ENCODE assay signal across 8 mouse cellular contexts in genomic region chr14:26969856-26970407, GRCm38 (mm10). TPM values are rescaled to one million over a fixed set of nuclear protein-coding genes. Genes with fewer than 3 reads are reported as not detected.
DNase-seq lines count a peak whose midpoint lies in the region; ATAC-seq and TF ChIP-seq lines count a peak whose summit lies in the region.

No protein-coding gene starts in this region.

- peak overlapping the region; percentile 90 for H3K9ac ChIP-seq in heart, adult 2 months (ENCODE audit: low read depth, low read length)
- H3K9ac ChIP-seq in hindbrain, embryonic 14.5 days: peak overlapping the region; percentile 89

- DNase-seq in heart, adult 2 months: no peak
- no peak for DNase-seq in heart, postnatal 25 days (ENCODE audit: low spot score)
- DNase-seq in brain, adult 2 months (ENCODE audit: low read depth, low spot score): peak; percentile 89
- DNase-seq in hindbrain, embryonic 14.5 days (ENCODE audit: low spot score): peak; percentile 70
- DNase-seq in left cerebral cortex, postnatal 25 days (ENCODE audit: low spot score in 2 of 2): peak; percentile 73 to 76
- peak; percentile 77 for DNase-seq in mesoderm, embryonic 11.5 days (ENCODE audit: low read depth, low spot score)
- DNase-seq in spleen, postnatal 36 days (ENCODE audit: low spot score in 2 of 2): peak; percentile 46 to 54

- peaks cover 11% of the 10 kb centered on the region for H3K79me2 ChIP-seq in heart, adult 2 months (replicated peaks; ENCODE audit: control insufficient read depth, insufficient read depth, low read length)

- intact Hi-C loops in heart, adult 2 months (cut with DNase I): loop anchor here (10.0 kb wide), 1 partner anchor 455 kb away; the partner anchor contains the start of gene Fam208a
- intact Hi-C loops in heart, postnatal 25 days (cut with DNase I): loop anchor here (10.0 kb wide), 1 partner anchor 305 kb away; the partner anchor contains the start of gene Pde12
- intact Hi-C loops in left cerebral cortex, postnatal 25 days (cut with DNase I): loop anchor here (5.0 kb wide), 1 partner anchor 303 kb away; the partner anchor contains the start of gene Pde12

- no peaks in the 10 kb centered on the region for H3K9me3 ChIP-seq in erythroblast, embryonic 14.5 days (ENCODE audit: control insufficient read depth, low read length)
- H3K9me3 ChIP-seq in hindbrain, embryonic 14.5 days (ENCODE audit: control insufficient read depth, low read length): no peaks in the 10 kb centered on the region

- H3K27ac ChIP-seq in heart, adult 2 months: peak overlapping the region; percentile 84
- H3K27ac ChIP-seq in hindbrain, embryonic 14.5 days: peak overlapping the region; percentile 93

- WGBS in heart, adult 2 months: under 1% methylated on average over 62 of the region's 62 CpGs
- 0% methylated on average over 61 of the region's 62 CpGs for WGBS in hindbrain, embryonic 14.5 days

- no peak for TF ChIP-seq EP300 in heart, adult 2 months (IDR thresholded peaks at IDR 0.05; ENCODE audit: insufficient read depth, low read depth, low read length)

- TF ChIP-seq POLR2A in heart, adult 2 months (IDR thresholded peaks at IDR 0.05; ENCODE audit: insufficient read depth, low read depth, low read length): no peak

- H3K4me1 ChIP-seq in heart, adult 2 months (ENCODE audit: control insufficient read depth, insufficient read depth, low read length): peaks cover 1% of the 10 kb centered on the region; the same call in 1 of the 2 replicates
- peaks cover 19% of the 10 kb centered on the region for H3K4me1 ChIP-seq in erythroblast, embryonic 14.5 days (ENCODE audit: control insufficient read depth)
- peaks cover 18% of the 10 kb centered on the region for H3K4me1 ChIP-seq in hindbrain, embryonic 14.5 days (replicated peaks; ENCODE audit: control insufficient read depth, insufficient read depth, low read length)

- peak; percentile 86 for ATAC-seq in hindbrain, embryonic 14.5 days (ENCODE audit: low FRiP score)

- peak; percentile 51 for TF ChIP-seq CTCF in heart, adult 2 months (IDR thresholded peaks at IDR 0.05)

- H3K4me2 ChIP-seq in hindbrain, embryonic 14.5 days (replicated peaks): peak overlapping the region; percentile 60

- H3K4me3 ChIP-seq in heart, adult 2 months: peak overlapping the region; percentile 57
- H3K4me3 ChIP-seq in erythroblast, embryonic 14.5 days (replicated peaks): peak overlapping the region; percentile 80
- H3K4me3 ChIP-seq in hindbrain, embryonic 14.5 days (replicated peaks; ENCODE audit: low read length): peak overlapping the region; percentile 92

- peaks cover 3% of the 10 kb centered on the region for H3K36me3 ChIP-seq in heart, adult 2 months (ENCODE audit: control insufficient read depth, insufficient read depth, low read length)
- H3K36me3 ChIP-seq in erythroblast, embryonic 14.5 days (ENCODE audit: control insufficient read depth): no peaks in the 10 kb centered on the region
- H3K36me3 ChIP-seq in hindbrain, embryonic 14.5 days (replicated peaks; ENCODE audit: control insufficient read depth, insufficient read depth): no peaks in the 10 kb centered on the region

- H3K27me3 ChIP-seq in heart, adult 2 months (ENCODE audit: control insufficient read depth, insufficient read depth, low read length): no peaks in the 10 kb centered on the region
- peaks cover 46% of the 10 kb centered on the region for H3K27me3 ChIP-seq in erythroblast, embryonic 14.5 days (ENCODE audit: control insufficient read depth)
- no peaks in the 10 kb centered on the region for H3K27me3 ChIP-seq in hindbrain, embryonic 14.5 days (ENCODE audit: control insufficient read depth, insufficient read depth, low read length)

RNA-seq across cellular contexts. Expression of gene Appl1, which starts 1.1 kb away (rescaled TPM):
- 10 to 100 TPM; 18.9 to 19.5 TPM for total RNA-seq in heart, adult 2 months (2021)
- 3.6 and 11.2 TPM in 2 replicates for polyA plus RNA-seq in heart, adult 2 months (2012; rRNA removed)
- total RNA-seq in heart, postnatal 25 days (2021): 10 to 100 TPM; 18.4 to 19.4 TPM
- polyA plus RNA-seq in erythroblast, embryonic 14.5 days (2012): 0.01 TPM in 2 replicates
- 69.9 and 70.5 TPM in 2 replicates for polyA plus RNA-seq in hindbrain, embryonic 14.5 days (2014; fragmentation: Nextera tagmentation; extraction: Ambion mirVana)
- total RNA-seq in left cerebral cortex, postnatal 25 days (2021): 10 to 100 TPM; 66.4 to 67.8 TPM

RNA-seq across cellular contexts. Expression of gene Hesx1, which starts 24.3 kb away (rescaled TPM):
- not detected for total RNA-seq in heart, adult 2 months (2021)
- not detected in 2 replicates for polyA plus RNA-seq in heart, adult 2 months (2012; rRNA removed)
- total RNA-seq in heart, postnatal 25 days (2021): not detected
- polyA plus RNA-seq in erythroblast, embryonic 14.5 days (2012): 0.46 and 0.77 TPM in 2 replicates
- polyA plus RNA-seq in hindbrain, embryonic 14.5 days (2014; fragmentation: Nextera tagmentation; extraction: Ambion mirVana): 0.20 TPM in 1 of 2 replicates, not detected in the other
- total RNA-seq in left cerebral cortex, postnatal 25 days (2021): not detected

Comparison
In these comparisons a context has a peak if more than half of its experiments do, and no peak if none do; other contexts are left out.
1. DNase-seq: peak in brain, adult 2 months (single experiment), hindbrain, embryonic 14.5 days (single experiment), left cerebral cortex, postnatal 25 days (2 of 2), mesoderm, embryonic 11.5 days (single experiment) and spleen, postnatal 36 days (2 of 2); none in heart, adult 2 months (0 of 2) and heart, postnatal 25 days (single experiment).
2. Peak in every context shown above with its lines, with median percentiles within 50 percentile points of each other: H3K4me3 ChIP-seq.